Mouse (Mus musculus): ENCODE results near the gene Stra8. TPM values are rescaled to one million over a fixed set of nuclear protein-coding genes. Genes with fewer than 3 reads are reported as not detected.
A peak's percentile ranks its signal among the peaks of the same experiment; 100 is the strongest.

Stra8 gene
- polyA plus RNA-seq, 1 experiment from 2014 or later, result 0.30 TPM

- Histone ChIP-seq H3K27ac (ENCODE audit: low read length) (no peak overlapping the region), H3K9ac (ENCODE audit: low read length) (no peak overlapping the region), H3K4me2 (ENCODE audit: low read depth, low read length) (no peak overlapping the region), H3K9me3 (replicated peaks; ENCODE audit: control insufficient read depth, low read length) (no peaks in the 10 kb centered on the region), H3K4me1 (ENCODE audit: control insufficient read depth, insufficient read depth, low read length) (no peaks in the 10 kb centered on the region), H3K27me3 (ENCODE audit: control insufficient read depth, insufficient read depth, low read length) (no peaks in the 10 kb centered on the region), H3K36me3 (ENCODE audit: control insufficient read depth, insufficient read depth) (no peaks in the 10 kb centered on the region), H3K4me3 (ENCODE audit: low read length) (no peak overlapping the region)
- ATAC-seq (replicated peaks; ENCODE audit: extremely low read depth, insufficient read depth, low FRiP score), result no peak; the same call in 1 of the 2 replicates
- WGBS, result 81% methylated on average over 9 of the region's 9 CpGs
These were observed 22.5 kb downstream of the Stra8 start for GRCm38 (mm10) chr6:34942446-34942845.

- Histone ChIP-seq H3K4me1 (ENCODE audit: control insufficient read depth, insufficient read depth, low read length) (no peaks in the 10 kb centered on the region), H3K9me3 (replicated peaks; ENCODE audit: control insufficient read depth, low read length) (no peaks in the 10 kb centered on the region), H3K27me3 (ENCODE audit: control insufficient read depth, insufficient read depth, low read length) (no peaks in the 10 kb centered on the region), H3K4me3 (ENCODE audit: low read length) (no peak overlapping the region), H3K36me3 (ENCODE audit: control insufficient read depth, insufficient read depth) (no peaks in the 10 kb centered on the region), H3K27ac (ENCODE audit: low read length) (peak overlapping the region; percentile 37; the same call in 1 of the 2 replicates), H3K9ac (ENCODE audit: low read length) (no peak overlapping the region), H3K4me2 (ENCODE audit: low read depth, low read length) (no peak overlapping the region)
- WGBS, result 65% methylated on average over 5 of the region's 5 CpGs
- ATAC-seq (replicated peaks; ENCODE audit: extremely low read depth, insufficient read depth, low FRiP score), result no peak
These were observed 23.5 kb downstream of the Stra8 start for GRCm38 (mm10) chr6:34943499-34943898.

DNA sequence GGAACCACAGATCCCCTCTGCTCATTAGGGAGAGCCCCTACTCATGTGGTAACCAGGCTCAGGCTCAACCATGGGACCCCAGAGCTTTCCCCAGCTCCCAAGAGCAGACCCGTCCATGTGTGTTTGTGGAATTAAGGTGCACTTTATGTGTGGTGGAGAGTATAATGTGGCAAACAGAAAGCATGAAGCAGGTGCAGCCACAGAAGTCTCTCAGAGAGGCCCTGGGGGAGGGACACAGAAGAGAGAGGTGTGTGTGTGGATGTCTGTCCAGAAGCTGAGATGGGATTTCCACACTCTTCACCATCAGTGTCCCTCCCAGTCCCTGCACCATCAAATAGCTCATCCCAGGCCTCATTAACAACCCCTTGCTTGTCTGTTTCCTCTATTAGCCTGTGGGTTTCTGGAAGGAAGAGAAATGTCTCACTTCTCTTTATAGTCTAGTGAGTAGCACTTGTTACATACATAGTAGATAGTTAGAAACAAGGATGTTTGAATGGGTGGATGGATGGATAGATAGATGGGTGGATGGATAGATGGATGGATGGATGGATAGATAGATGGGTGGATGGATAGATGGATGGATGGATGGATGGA is 26.6 kb downstream of the Stra8 start:
- Histone ChIP-seq H3K4me3 (ENCODE audit: low read length) (no peak overlapping the region), H3K36me3 (ENCODE audit: control insufficient read depth, insufficient read depth) (no peaks in the 10 kb centered on the region), H3K4me2 (ENCODE audit: low read depth, low read length) (no peak overlapping the region; the same call in 1 of the 2 replicates), H3K9me3 (replicated peaks; ENCODE audit: control insufficient read depth, low read length) (no peaks in the 10 kb centered on the region), H3K4me1 (ENCODE audit: control insufficient read depth, insufficient read depth, low read length) (no peaks in the 10 kb centered on the region), H3K9ac (ENCODE audit: low read length) (no peak overlapping the region), H3K27me3 (ENCODE audit: control insufficient read depth, insufficient read depth, low read length) (peaks cover 4% of the 10 kb centered on the region; the same call in 1 of the 2 replicates), H3K27ac (ENCODE audit: low read length) (no peak overlapping the region)
- no peak for ATAC-seq (replicated peaks; ENCODE audit: extremely low read depth, insufficient read depth, low FRiP score)
- 65% methylated on average over 1 of the region's 1 CpGs for WGBS

GRCm38 (mm10) chr6:34948461-34948860 is 28.5 kb downstream of the Stra8 start:
- no peaks in the 10 kb centered on the region for H3K4me1 ChIP-seq (ENCODE audit: control insufficient read depth, insufficient read depth, low read length)
- H3K9ac ChIP-seq (ENCODE audit: low read length), result no peak overlapping the region
- no peak overlapping the region for H3K4me3 ChIP-seq (ENCODE audit: low read length)
- 22% methylated on average over 11 of the region's 11 CpGs for WGBS
- no peak overlapping the region for H3K27ac ChIP-seq (ENCODE audit: low read length)
- peaks cover 4% of the 10 kb centered on the region; the same call in 1 of the 2 replicates for H3K27me3 ChIP-seq (ENCODE audit: control insufficient read depth, insufficient read depth, low read length)
- ATAC-seq (replicated peaks; ENCODE audit: extremely low read depth, insufficient read depth, low FRiP score), result no peak
- H3K36me3 ChIP-seq (ENCODE audit: control insufficient read depth, insufficient read depth), result no peaks in the 10 kb centered on the region
- peak overlapping the region; percentile 31; the same call in 1 of the 2 replicates for H3K4me2 ChIP-seq (ENCODE audit: low read depth, low read length)
- no peaks in the 10 kb centered on the region for H3K9me3 ChIP-seq (replicated peaks; ENCODE audit: control insufficient read depth, low read length)

- Histone ChIP-seq H3K9me3 (replicated peaks; ENCODE audit: control insufficient read depth, low read length) (no peaks in the 10 kb centered on the region), H3K36me3 (ENCODE audit: control insufficient read depth, insufficient read depth) (no peaks in the 10 kb centered on the region), H3K27ac (ENCODE audit: low read length) (peak overlapping the region; percentile 64), H3K4me2 (ENCODE audit: low read depth, low read length) (no peak overlapping the region), H3K4me3 (ENCODE audit: low read length) (no peak overlapping the region), H3K27me3 (ENCODE audit: control insufficient read depth, insufficient read depth, low read length) (peaks cover 4% of the 10 kb centered on the region; the same call in 1 of the 2 replicates), H3K9ac (ENCODE audit: low read length) (no peak overlapping the region), H3K4me1 (ENCODE audit: control insufficient read depth, insufficient read depth, low read length) (0 out of 2 replicates have a peak, but pooled peaks cover 5% of the 10 kb centered on the region)
- ATAC-seq (replicated peaks; ENCODE audit: extremely low read depth, insufficient read depth, low FRiP score), result no peak
- WGBS, result 83% methylated on average over 7 of the region's 7 CpGs
These were observed 31.6 kb downstream of the Stra8 start for GRCm38 (mm10) chr6:34951518-34951917.

DNA sequence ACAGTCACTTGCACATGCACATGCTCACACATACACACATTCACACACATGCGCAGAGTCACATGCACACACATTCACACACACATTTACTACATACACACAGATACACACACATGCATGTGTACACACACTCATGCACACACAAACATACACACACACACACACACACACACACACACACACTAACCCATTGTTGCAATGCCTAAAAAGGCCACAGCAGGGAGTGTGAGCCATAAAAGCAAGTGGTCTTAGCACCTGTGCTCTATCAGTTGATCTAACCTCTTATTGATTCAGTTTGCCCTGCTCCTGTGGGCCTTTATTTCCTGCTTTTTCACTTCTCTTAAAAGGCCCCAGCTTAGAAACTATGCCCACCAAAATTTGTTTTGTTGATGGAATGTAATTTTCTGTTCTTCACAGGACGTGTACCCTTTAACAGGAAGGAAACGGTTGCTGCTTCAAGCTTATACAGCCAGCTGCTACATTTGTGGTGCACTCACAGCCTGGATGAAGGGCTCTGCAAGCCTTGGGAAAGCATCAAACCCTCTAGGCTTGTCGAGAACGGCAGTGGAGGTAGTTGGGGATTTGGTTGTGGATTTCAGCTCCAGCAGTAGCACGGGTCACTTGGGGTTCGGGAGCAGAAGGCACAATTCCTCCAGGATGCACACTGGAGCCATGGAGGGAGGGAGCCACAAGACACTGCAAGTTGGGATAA is 32.1 kb downstream of the Stra8 start:
- WGBS, result 57% methylated on average over 7 of the region's 7 CpGs

GRCm38 (mm10) chr6:34954926-34955861 is 35.2 kb downstream of the Stra8 start:
- Histone ChIP-seq H3K9me3 (replicated peaks; ENCODE audit: control insufficient read depth, low read length) (no peaks in the 10 kb centered on the region), H3K27me3 (ENCODE audit: control insufficient read depth, insufficient read depth, low read length) (no peaks in the 10 kb centered on the region), H3K9ac (ENCODE audit: low read length) (peak overlapping the region; percentile 62), H3K4me2 (ENCODE audit: low read depth, low read length) (peak overlapping the region; percentile 66), H3K4me3 (ENCODE audit: low read length) (peak overlapping the region; percentile 39), H3K4me1 (ENCODE audit: control insufficient read depth, insufficient read depth, low read length) (0 out of 2 replicates have a peak, but pooled peaks cover 5% of the 10 kb centered on the region), H3K27ac (ENCODE audit: low read length) (no peak overlapping the region), H3K36me3 (ENCODE audit: control insufficient read depth, insufficient read depth) (no peaks in the 10 kb centered on the region)
- WGBS, result 42% methylated on average over 18 of the region's 18 CpGs
- peak; percentile 64 for ATAC-seq (replicated peaks; ENCODE audit: extremely low read depth, insufficient read depth, low FRiP score)

More for the DNA sequence above, 32.1 kb downstream of the Stra8 start:
- H3K27me3 ChIP-seq (ENCODE audit: control insufficient read depth, insufficient read depth, low read length), result peaks cover 4% of the 10 kb centered on the region; the same call in 1 of the 2 replicates
- no peak overlapping the region for H3K4me2 ChIP-seq (ENCODE audit: low read depth, low read length)
- no peak overlapping the region for H3K4me3 ChIP-seq (ENCODE audit: low read length)
- H3K27ac ChIP-seq (ENCODE audit: low read length), result peak overlapping the region; percentile 64
- ATAC-seq (replicated peaks; ENCODE audit: extremely low read depth, insufficient read depth, low FRiP score), result no peak
- H3K36me3 ChIP-seq (ENCODE audit: control insufficient read depth, insufficient read depth), result no peaks in the 10 kb centered on the region
- no peaks in the 10 kb centered on the region for H3K9me3 ChIP-seq (replicated peaks; ENCODE audit: control insufficient read depth, low read length)
- 0 out of 2 replicates have a peak, but pooled peaks cover 5% of the 10 kb centered on the region for H3K4me1 ChIP-seq (ENCODE audit: control insufficient read depth, insufficient read depth, low read length)
- H3K9ac ChIP-seq (ENCODE audit: low read length), result no peak overlapping the region

GRCm38 (mm10) chr6:34955862-34956241 is 35.9 kb downstream of the Stra8 start:
- no peak overlapping the region for H3K4me3 ChIP-seq (ENCODE audit: low read length)

More at GRCm38 (mm10) chr6:34955862-34956241, 35.9 kb downstream of the Stra8 start:
- Histone ChIP-seq H3K27ac (ENCODE audit: low read length) (no peak overlapping the region), H3K9me3 (replicated peaks; ENCODE audit: control insufficient read depth, low read length) (no peaks in the 10 kb centered on the region), H3K4me1 (ENCODE audit: control insufficient read depth, insufficient read depth, low read length) (0 out of 2 replicates have a peak, but pooled peaks cover 5% of the 10 kb centered on the region), H3K9ac (ENCODE audit: low read length) (no peak overlapping the region), H3K4me2 (ENCODE audit: low read depth, low read length) (peak overlapping the region; percentile 66), H3K27me3 (ENCODE audit: control insufficient read depth, insufficient read depth, low read length) (no peaks in the 10 kb centered on the region), H3K36me3 (ENCODE audit: control insufficient read depth, insufficient read depth) (no peaks in the 10 kb centered on the region)
- WGBS, result 39% methylated on average over 8 of the region's 8 CpGs
- ATAC-seq (replicated peaks; ENCODE audit: extremely low read depth, insufficient read depth, low FRiP score), result no peak
